Mouse (Mus musculus): ENCODE measurements around the gene Ndufs5. TPM values are rescaled to one million over a fixed set of nuclear protein-coding genes. Genes with fewer than 3 reads are reported as not detected.

Gene Ndufs5
- total RNA-seq, 1 experiment, result 92.9 TPM

DNA sequence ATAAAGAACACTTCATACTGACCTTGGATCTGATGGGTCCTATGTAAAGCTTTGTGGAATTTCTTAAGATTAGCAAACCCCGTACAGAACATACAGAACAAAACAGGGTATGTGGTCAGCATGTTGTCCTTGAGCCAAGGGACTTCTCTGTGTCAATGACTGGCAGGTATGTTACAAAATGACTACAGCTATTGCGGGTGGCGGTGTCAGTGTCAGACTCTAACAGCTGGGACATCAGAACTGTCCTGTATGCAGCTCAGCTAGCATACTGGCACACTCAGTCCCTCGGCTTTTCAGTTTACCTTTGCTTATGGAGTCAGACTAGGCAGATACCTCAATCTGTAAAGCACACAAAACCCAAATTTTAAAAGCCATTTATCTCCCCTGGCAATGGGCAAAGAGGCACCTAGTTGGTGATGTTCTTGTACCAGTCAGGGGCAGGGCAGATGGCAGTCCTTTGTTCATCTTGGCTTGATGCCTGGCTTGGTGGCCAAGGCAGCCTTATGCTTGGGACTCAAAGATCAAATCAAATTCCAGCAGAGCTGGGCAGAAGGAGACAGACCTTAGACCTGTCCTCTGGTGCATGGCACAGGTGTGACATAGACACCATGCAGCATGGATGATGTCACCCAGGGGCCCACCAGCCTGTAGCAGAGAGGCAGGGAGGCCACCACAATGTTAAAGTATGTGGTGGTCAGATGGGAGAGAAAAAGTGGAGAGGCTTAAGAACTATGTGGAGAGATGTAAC lies 14.3 kb upstream of the Ndufs5 start:
- peaks cover 0 to 3% of the 10 kb centered on the region in 2 experiments; a peak in 1 of 4 replicates for H3K4me1 ChIP-seq (ENCODE audit: control insufficient read depth in 2 of 2, insufficient read depth in 2 of 2, low read length in 2 of 2, poor library complexity in 1 of 2)
- TF ChIP-seq ZC3H11A (IDR thresholded peaks at IDR 0.05; ENCODE audit: borderline replicate concordance, low read depth, low read length) (no peak), MAFK (IDR thresholded peaks at IDR 0.05; ENCODE audit: insufficient read depth, low read depth, low read length) (no peak), ZNF384 (IDR thresholded peaks at IDR 0.05; ENCODE audit: low read depth, low read length) (no peak), CHD2 (IDR thresholded peaks at IDR 0.05; ENCODE audit: low read depth, low read length) (no peak), HCFC1 (IDR thresholded peaks at IDR 0.05; ENCODE audit: borderline replicate concordance, insufficient read depth, low read length) (no peak)
- peaks cover 10% of the 10 kb centered on the region for H3K36me3 ChIP-seq (ENCODE audit: control insufficient read depth, insufficient read depth, low read length, poor library complexity, severe bottlenecking)
- no peak overlapping the region for H3K4me3 ChIP-seq (ENCODE audit: insufficient read depth in 1 of 2, low read depth in 1 of 2, low read length in 2 of 2, poor library complexity in 1 of 2, severe bottlenecking in 1 of 2)
- DNase-seq (ENCODE audit: low read depth, low spot score), result no peak
- H3K9ac ChIP-seq (ENCODE audit: insufficient read depth, low read depth, low read length, poor library complexity, severe bottlenecking), result no peak overlapping the region
- H3K27ac ChIP-seq (ENCODE audit: insufficient read depth, low read depth, low read length, poor library complexity, severe bottlenecking), result no peak overlapping the region
- in situ Hi-C loops (cut with MboI; ENCODE audit: low sequenced_read_pairs in 2 of 2, unreplicated experiment in 2 of 2), result no loop called here
- no peaks in the 10 kb centered on the region for H3K9me3 ChIP-seq (ENCODE audit: control insufficient read depth, insufficient read depth, low read depth, low read length)

DNA sequence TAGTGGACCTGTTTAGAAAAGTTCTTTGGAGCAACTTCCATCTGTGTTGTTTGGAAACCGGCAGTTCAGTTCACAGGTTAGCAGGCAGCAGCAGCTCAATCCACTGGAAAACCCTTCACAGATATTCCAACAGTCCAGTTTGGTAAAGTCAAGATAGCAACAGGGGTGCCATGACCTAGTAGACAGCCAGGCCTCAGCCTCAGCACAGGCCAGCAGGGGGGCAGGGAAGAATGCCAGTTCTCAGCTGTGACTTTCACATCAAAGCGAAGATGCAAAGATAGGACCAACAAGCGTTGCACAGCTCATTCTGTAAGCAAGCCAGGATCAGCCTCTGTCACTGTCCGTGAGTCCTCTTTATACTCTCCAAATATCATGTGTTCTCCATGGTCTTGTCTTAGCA lies 3.8 kb upstream of the Ndufs5 start:
- Histone ChIP-seq H3K4me3 (ENCODE audit: insufficient read depth in 1 of 2, low read depth in 1 of 2, low read length in 2 of 2, poor library complexity in 1 of 2, severe bottlenecking in 1 of 2) (no peak overlapping the region), H3K36me3 (ENCODE audit: control insufficient read depth, insufficient read depth, low read length, poor library complexity, severe bottlenecking) (no peaks in the 10 kb centered on the region), H3K9me3 (ENCODE audit: control insufficient read depth, insufficient read depth, low read depth, low read length) (no peaks in the 10 kb centered on the region), H3K4me1 (ENCODE audit: control insufficient read depth in 2 of 2, insufficient read depth in 2 of 2, low read length in 2 of 2, poor library complexity in 1 of 2) (peaks cover 0 to 2% of the 10 kb centered on the region in 2 experiments; a peak in 1 of 4 replicates), H3K27ac (ENCODE audit: insufficient read depth, low read depth, low read length, poor library complexity, severe bottlenecking) (no peak overlapping the region), H3K9ac (ENCODE audit: insufficient read depth, low read depth, low read length, poor library complexity, severe bottlenecking) (no peak overlapping the region)
- no peak for TF ChIP-seq ZNF384 (IDR thresholded peaks at IDR 0.05; ENCODE audit: low read depth, low read length)
- TF ChIP-seq ZC3H11A (IDR thresholded peaks at IDR 0.05; ENCODE audit: borderline replicate concordance, low read depth, low read length), result no peak
- TF ChIP-seq MAFK (IDR thresholded peaks at IDR 0.05; ENCODE audit: insufficient read depth, low read depth, low read length), result no peak
- no peak for TF ChIP-seq CHD2 (IDR thresholded peaks at IDR 0.05; ENCODE audit: low read depth, low read length)
- DNase-seq (ENCODE audit: low read depth, low spot score), result no peak
- in situ Hi-C loops (cut with MboI; ENCODE audit: low sequenced_read_pairs in 2 of 2, unreplicated experiment in 2 of 2), result no loop called here

DNA sequence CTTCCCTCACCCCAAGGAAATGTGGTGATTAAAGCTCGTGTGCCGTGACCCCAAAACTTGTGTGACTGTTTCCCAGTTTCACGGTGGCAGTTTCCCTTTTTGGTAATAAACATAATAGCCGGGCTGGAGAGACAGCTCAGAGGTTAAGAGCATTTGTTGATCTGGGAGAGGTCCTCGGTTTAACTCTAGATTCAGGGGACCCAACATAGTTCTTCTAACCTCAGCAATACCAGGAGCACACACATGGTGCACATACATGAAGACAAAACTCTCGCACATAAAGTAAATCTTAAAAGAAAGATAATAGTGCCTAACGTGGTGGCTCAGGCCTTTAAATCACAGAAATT lies 405 bp upstream of the Ndufs5 start:
- no peak overlapping the region for H3K27ac ChIP-seq (ENCODE audit: insufficient read depth, low read depth, low read length, poor library complexity, severe bottlenecking)

DNA sequence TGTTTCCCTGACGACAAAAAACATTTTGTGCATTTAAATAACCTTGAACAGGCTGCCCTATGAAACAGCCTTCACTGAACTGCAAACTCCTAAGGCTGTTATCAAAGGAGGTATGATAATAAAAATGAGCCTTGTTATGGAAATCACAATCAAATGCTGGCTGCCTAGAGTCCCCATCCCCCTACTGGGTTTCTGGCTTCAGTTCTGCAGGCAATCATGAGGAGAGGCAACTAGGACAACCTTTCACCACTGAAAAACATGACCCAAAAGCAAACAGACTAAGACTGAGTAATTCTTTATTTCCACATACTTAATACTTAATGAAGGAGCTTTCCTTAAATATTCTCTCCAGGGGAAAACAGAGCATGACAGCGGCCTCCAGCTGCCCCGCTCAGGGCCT lies 5.6 kb downstream of the Ndufs5 start:
- H3K9me3 ChIP-seq (ENCODE audit: control insufficient read depth, insufficient read depth, low read depth, low read length), result no peaks in the 10 kb centered on the region
- H3K4me1 ChIP-seq (ENCODE audit: control insufficient read depth in 2 of 2, insufficient read depth in 2 of 2, low read length in 2 of 2, poor library complexity in 1 of 2), result 0 out of 4 replicates have a peak, but pooled peaks cover 0 to 3% of the 10 kb centered on the region in 2 experiments
- H3K27ac ChIP-seq (ENCODE audit: insufficient read depth, low read depth, low read length, poor library complexity, severe bottlenecking), result no peak overlapping the region
- H3K36me3 ChIP-seq (ENCODE audit: control insufficient read depth, insufficient read depth, low read length, poor library complexity, severe bottlenecking), result peaks cover 2% of the 10 kb centered on the region
- in situ Hi-C loops (cut with MboI; ENCODE audit: low sequenced_read_pairs in 2 of 2, unreplicated experiment in 2 of 2), result no loop called here
- TF ChIP-seq HCFC1 (IDR thresholded peaks at IDR 0.05; ENCODE audit: borderline replicate concordance, insufficient read depth, low read length) (no peak), ZC3H11A (IDR thresholded peaks at IDR 0.05; ENCODE audit: borderline replicate concordance, low read depth, low read length) (no peak), MAFK (IDR thresholded peaks at IDR 0.05; ENCODE audit: insufficient read depth, low read depth, low read length) (no peak), ZNF384 (IDR thresholded peaks at IDR 0.05; ENCODE audit: low read depth, low read length) (no peak), CHD2 (IDR thresholded peaks at IDR 0.05; ENCODE audit: low read depth, low read length) (no peak)
- H3K9ac ChIP-seq (ENCODE audit: insufficient read depth, low read depth, low read length, poor library complexity, severe bottlenecking), result no peak overlapping the region
- no peak overlapping the region for H3K4me3 ChIP-seq (ENCODE audit: insufficient read depth in 1 of 2, low read depth in 1 of 2, low read length in 2 of 2, poor library complexity in 1 of 2, severe bottlenecking in 1 of 2)
- DNase-seq (ENCODE audit: low read depth, low spot score), result no peak

More for the DNA sequence above, 405 bp upstream of the Ndufs5 start:
- Histone ChIP-seq H3K9ac (ENCODE audit: insufficient read depth, low read depth, low read length, poor library complexity, severe bottlenecking) (peak overlapping the region; percentile 29; the same call in 1 of the 2 replicates), H3K4me3 (ENCODE audit: insufficient read depth in 1 of 2, low read depth in 1 of 2, low read length in 2 of 2, poor library complexity in 1 of 2, severe bottlenecking in 1 of 2) (peak overlapping the region; percentile 15 to 98; a peak in 3 of 4 replicates), H3K36me3 (ENCODE audit: control insufficient read depth, insufficient read depth, low read length, poor library complexity, severe bottlenecking) (peaks cover 2% of the 10 kb centered on the region), H3K4me1 (ENCODE audit: control insufficient read depth in 2 of 2, insufficient read depth in 2 of 2, low read length in 2 of 2, poor library complexity in 1 of 2) (peaks cover 0 to 4% of the 10 kb centered on the region in 2 experiments; a peak in 1 of 4 replicates), H3K9me3 (ENCODE audit: control insufficient read depth, insufficient read depth, low read depth, low read length) (no peaks in the 10 kb centered on the region)
- no peak for DNase-seq (ENCODE audit: low read depth, low spot score)
- TF ChIP-seq ZC3H11A (IDR thresholded peaks at IDR 0.05; ENCODE audit: borderline replicate concordance, low read depth, low read length) (no peak), HCFC1 (IDR thresholded peaks at IDR 0.05; ENCODE audit: borderline replicate concordance, insufficient read depth, low read length) (no peak), MAFK (IDR thresholded peaks at IDR 0.05; ENCODE audit: insufficient read depth, low read depth, low read length) (no peak), CHD2 (IDR thresholded peaks at IDR 0.05; ENCODE audit: low read depth, low read length) (no peak), ZNF384 (IDR thresholded peaks at IDR 0.05; ENCODE audit: low read depth, low read length) (no peak)
- in situ Hi-C loops (cut with MboI; ENCODE audit: low sequenced_read_pairs in 2 of 2, unreplicated experiment in 2 of 2), result no loop called here
